In the genomic region with DNA sequence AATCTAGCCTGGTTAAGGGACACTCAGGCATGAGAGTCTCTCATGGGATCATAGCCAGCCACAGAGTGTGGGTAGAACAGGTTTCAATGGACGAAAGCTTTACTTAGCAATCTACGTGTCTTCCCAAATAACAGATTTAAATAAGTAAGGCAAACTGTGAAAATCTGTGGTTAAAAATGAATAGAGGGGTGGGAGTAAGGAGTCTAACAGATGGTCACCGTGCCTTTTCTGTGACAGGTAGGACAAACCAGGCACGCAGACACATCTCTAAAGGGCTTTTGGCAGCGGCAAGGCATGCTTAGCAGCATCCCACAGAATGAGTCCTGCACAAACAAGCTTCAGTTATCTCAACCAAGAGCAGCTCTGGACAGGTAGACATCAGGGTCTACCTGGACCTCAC, we compare ENCODE assay signal across 17 mouse cellular contexts.
"Had no signal": no experiment of that assay in that cellular context is flagged by ENCODE, and none has a peak within 500 bp of the region (broad histone marks: within the 10 kb centered on the region; RNA-seq: fewer than 3 reads in every experiment).

No protein-coding gene starts in this region.

- H3K9me3 ChIP-seq: liver, embryonic 13.5 days; midbrain, embryonic 12.5 days; midbrain, embryonic 15.5 days; neural tube, embryonic 12.5 days; neural tube, embryonic 15.5 days; stomach, embryonic 15.5 days had no signal

- H3K36me3 ChIP-seq: liver, embryonic 13.5 days; midbrain, embryonic 12.5 days; midbrain, embryonic 15.5 days; neural tube, embryonic 12.5 days; neural tube, embryonic 15.5 days; stomach, embryonic 15.5 days had no signal

- H3K9ac ChIP-seq: liver, embryonic 13.5 days; midbrain, embryonic 12.5 days; midbrain, embryonic 15.5 days; neural tube, embryonic 12.5 days; neural tube, embryonic 15.5 days; stomach, embryonic 15.5 days had no signal

- H3K4me3 ChIP-seq: liver, embryonic 13.5 days; midbrain, embryonic 12.5 days; midbrain, embryonic 15.5 days; neural tube, embryonic 12.5 days; neural tube, embryonic 15.5 days; stomach, embryonic 15.5 days had no signal

- DNase-seq: kidney, adult 18-20 months; kidney, adult 9 months; kidney, postnatal 14 days; kidney, postnatal 4 days; liver, embryonic 13.5 days; lung, adult 2 months; spleen, adult 18-20 months; thymus, adult 18-20 months; thymus, postnatal 36 days had no signal

- ATAC-seq: inflammation-experienced regulatory T-cells, adult 6 months; intestine, embryonic 16.5 days; midbrain, embryonic 15.5 days had no signal

- H3K4me2 ChIP-seq: liver, embryonic 13.5 days; midbrain, embryonic 12.5 days; midbrain, embryonic 15.5 days; neural tube, embryonic 12.5 days; neural tube, embryonic 15.5 days; stomach, embryonic 15.5 days had no signal

- H3K27ac ChIP-seq: liver, embryonic 13.5 days; macrophage; midbrain, embryonic 12.5 days; midbrain, embryonic 15.5 days; neural tube, embryonic 12.5 days; neural tube, embryonic 15.5 days; stomach, embryonic 15.5 days had no signal

- H3K27me3 ChIP-seq: liver, embryonic 13.5 days; midbrain, embryonic 12.5 days; midbrain, embryonic 15.5 days; neural tube, embryonic 12.5 days; neural tube, embryonic 15.5 days; stomach, embryonic 15.5 days had no signal

- H3K4me1 ChIP-seq: liver, embryonic 13.5 days; midbrain, embryonic 15.5 days; neural tube, embryonic 12.5 days; neural tube, embryonic 15.5 days; stomach, embryonic 15.5 days had no signal
